Mouse (Mus musculus) heart, embryonic 10.5 days (tissue): ENCODE results near the gene Fgfr2. TPM values are rescaled to one million over a fixed set of nuclear protein-coding genes. Genes with fewer than 3 reads are reported as not detected.

Source experiments
- DNase-seq: peaks from one replicate; pipeline ENCODE4 v3.0.0-alpha.2; 2017; ENCODE audit warnings: low spot score
- H3K27ac ChIP-seq: fragments of 300-500 bp; sonication (generic); 2 replicates; pipeline ENCODE4 v1.5.1; 2016; ENCODE audit warnings: mild to moderate bottlenecking
- H3K27me3 ChIP-seq: fragments of 300-500 bp; sonication (generic); 2 replicates; pipeline ENCODE4 v1.6.1; 2016; ENCODE audit warnings: mild to moderate bottlenecking; ENCODE audit not compliant: poor library complexity, insufficient read depth, severe bottlenecking
- H3K36me3 ChIP-seq: fragments of 300-500 bp; sonication (generic); 2 replicates; pipeline ENCODE4 v1.6.1; 2016; ENCODE audit warnings: mild to moderate bottlenecking, moderate library complexity
- H3K4me1 ChIP-seq: fragments of 300-500 bp; sonication (generic); 2 replicates; pipeline ENCODE4 v1.6.1; 2016; ENCODE audit warnings: mild to moderate bottlenecking
- H3K4me3 ChIP-seq: fragments of 300-500 bp; sonication (generic); 2 replicates; pipeline ENCODE4 v1.5.1; 2016; ENCODE audit warnings: mild to moderate bottlenecking, moderate library complexity
- H3K9me3 ChIP-seq: fragments of 300-500 bp; sonication (generic); 2 replicates; pipeline ENCODE4 v1.6.1; 2016; ENCODE audit warnings: mild to moderate bottlenecking, moderate library complexity
- WGBS: fragments of 180-500 bp; shearing (Covaris S2); methylation state at CpG from one replicate; pipeline ENCODE4 v1.1.7; 2016; 5-methylcytosine and 5-hydroxymethylcytosine counted together
- polyA plus RNA-seq: library from polyadenylated mRNA; unstranded; fragments of >200 nt; fragmentation: Nextera tagmentation; extraction: Ambion mirVana; gene quantifications from 2 replicates; pipeline ENCODE4 v1.2.1, GENCODE M21; 2016

Gene Fgfr2
- polyA plus RNA-seq, 1 experiment from 2014 or later = 46.6 TPM

DNA sequence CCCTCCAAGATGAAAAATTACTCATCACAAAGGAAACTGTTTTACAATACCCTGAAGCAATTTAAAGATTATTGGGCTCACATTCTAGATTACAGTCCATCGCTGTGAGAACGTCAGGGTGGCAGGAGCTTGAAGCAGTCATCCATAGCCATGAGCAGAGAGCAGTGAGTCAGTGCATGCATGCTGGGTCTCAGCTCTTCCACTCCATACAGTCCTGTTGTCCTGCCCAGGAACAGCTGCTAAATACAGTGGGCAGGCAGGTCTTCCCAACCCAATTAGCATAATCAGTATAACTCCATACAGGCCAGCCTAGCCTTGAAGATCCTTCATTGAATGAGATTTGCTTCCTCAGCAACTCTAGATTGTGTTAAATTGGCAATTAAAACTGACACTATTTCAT lies 147.1 kb downstream of the Fgfr2 start:
- H3K27me3 ChIP-seq = no peaks in the 10 kb centered on the region
- H3K9me3 ChIP-seq = no peaks in the 10 kb centered on the region
- H3K27ac ChIP-seq = no peak overlapping the region
- 99% methylated on average over 2 of the region's 2 CpGs for WGBS
- H3K4me1 ChIP-seq = no peaks in the 10 kb centered on the region
- no peak for DNase-seq
- peaks cover 43% of the 10 kb centered on the region for H3K36me3 ChIP-seq
- no peak overlapping the region for H3K4me3 ChIP-seq

DNA sequence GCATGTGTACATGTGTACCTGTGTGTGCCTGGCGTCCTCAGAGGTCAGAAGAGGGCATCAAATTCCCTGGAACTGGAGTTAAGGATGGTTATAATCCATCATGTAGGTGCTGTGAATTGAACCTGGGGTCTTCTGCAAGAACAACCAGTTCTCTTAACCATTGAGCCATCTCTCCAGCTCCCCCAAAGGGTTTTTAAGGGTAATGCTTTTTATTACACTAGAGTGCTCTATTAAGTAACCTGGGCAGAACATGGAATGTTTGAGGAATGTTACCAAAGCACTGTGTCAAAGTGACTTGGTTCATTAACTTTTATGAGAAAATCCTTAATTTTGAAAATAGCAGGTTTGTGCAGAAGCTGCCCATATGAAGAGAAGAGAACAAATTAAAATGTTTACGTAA lies 151.1 kb downstream of the Fgfr2 start:
- H3K9me3 ChIP-seq = no peaks in the 10 kb centered on the region
- no peak overlapping the region for H3K27ac ChIP-seq
- H3K36me3 ChIP-seq = peaks cover 34% of the 10 kb centered on the region
- WGBS = 92% methylated on average over 2 of the region's 2 CpGs
- H3K4me3 ChIP-seq = no peak overlapping the region
- no peaks in the 10 kb centered on the region for H3K27me3 ChIP-seq
- no peaks in the 10 kb centered on the region for H3K4me1 ChIP-seq
- DNase-seq = no peak

DNA sequence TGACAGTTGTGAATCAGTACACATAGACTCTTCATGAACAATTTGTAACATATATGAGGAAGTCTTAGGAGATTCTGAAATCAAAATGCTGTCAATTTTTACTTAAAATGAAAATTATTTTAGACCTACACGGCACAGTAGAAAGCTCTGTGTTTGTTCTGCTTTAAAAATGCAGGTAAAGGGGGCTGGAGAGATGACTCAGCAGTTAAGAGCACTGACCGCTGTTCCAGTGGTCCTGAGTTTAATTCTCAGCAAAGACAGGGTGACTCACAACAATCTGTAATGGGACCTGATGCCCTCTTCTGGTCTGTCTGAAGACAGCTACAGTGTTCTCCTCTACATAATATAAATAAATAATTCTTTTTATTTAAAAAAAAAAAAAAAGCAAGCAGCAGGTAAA lies 157.4 kb downstream of the Fgfr2 start:
- Histone ChIP-seq H3K4me3 (no peak overlapping the region), H3K27ac (no peak overlapping the region), H3K4me1 (no peaks in the 10 kb centered on the region), H3K9me3 (no peaks in the 10 kb centered on the region), H3K27me3 (no peaks in the 10 kb centered on the region), H3K36me3 (peaks cover 16% of the 10 kb centered on the region; the same call in 1 of the 2 replicates)
- DNase-seq = no peak
- 91% methylated on average over 2 of the region's 2 CpGs for WGBS

DNA sequence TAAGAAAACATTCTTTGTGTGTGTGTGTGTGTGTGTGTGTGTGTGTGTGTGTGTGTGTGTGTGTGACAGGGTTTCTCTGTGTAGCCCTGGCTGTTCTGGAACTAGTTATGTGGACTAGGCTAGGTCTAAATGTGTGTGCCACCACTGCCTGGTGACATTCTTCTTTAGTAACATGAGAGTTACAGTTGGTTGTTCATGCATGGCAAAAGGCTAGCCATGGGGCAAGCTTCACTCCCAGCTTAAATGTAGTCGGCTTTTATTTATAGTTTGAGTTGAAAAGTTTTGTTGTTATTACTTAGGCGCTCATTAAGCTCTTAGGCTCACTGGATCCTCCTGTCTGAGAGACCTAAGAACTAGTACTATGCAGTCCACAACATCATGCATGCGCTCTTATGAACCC lies 158.8 kb downstream of the Fgfr2 start:
- no peak for DNase-seq
- no peaks in the 10 kb centered on the region for H3K4me1 ChIP-seq
- H3K27ac ChIP-seq = no peak overlapping the region
- WGBS = 86% methylated on average over 3 of the region's 3 CpGs
- no peaks in the 10 kb centered on the region for H3K27me3 ChIP-seq
- H3K36me3 ChIP-seq = peaks cover 16% of the 10 kb centered on the region; the same call in 1 of the 2 replicates
- H3K4me3 ChIP-seq = no peak overlapping the region
- H3K9me3 ChIP-seq = no peaks in the 10 kb centered on the region

DNA sequence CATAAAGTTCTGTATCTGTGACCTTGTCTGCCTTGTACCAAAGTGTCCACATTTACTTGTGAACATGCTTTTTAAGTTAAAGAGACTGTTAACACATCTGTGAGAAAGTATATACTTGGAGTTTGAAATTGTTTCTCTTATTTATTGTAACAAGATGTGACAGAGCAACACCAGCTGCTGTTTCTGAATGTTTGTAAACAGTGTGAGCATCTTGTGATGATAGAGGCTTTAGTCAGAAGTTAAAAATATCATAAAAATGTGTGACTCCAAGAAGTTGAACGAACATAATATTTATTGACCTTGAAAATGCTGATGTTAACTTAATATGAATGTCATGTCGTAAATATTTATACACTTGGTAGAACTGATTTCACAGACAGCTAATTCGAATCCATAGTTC lies 172.5 kb downstream of the Fgfr2 start:
- Histone ChIP-seq H3K4me3 (no peak overlapping the region), H3K27ac (no peak overlapping the region), H3K36me3 (no peaks in the 10 kb centered on the region), H3K9me3 (no peaks in the 10 kb centered on the region), H3K27me3 (no peaks in the 10 kb centered on the region), H3K4me1 (no peaks in the 10 kb centered on the region)
- DNase-seq = no peak
- 92% methylated on average over 3 of the region's 3 CpGs for WGBS

DNA sequence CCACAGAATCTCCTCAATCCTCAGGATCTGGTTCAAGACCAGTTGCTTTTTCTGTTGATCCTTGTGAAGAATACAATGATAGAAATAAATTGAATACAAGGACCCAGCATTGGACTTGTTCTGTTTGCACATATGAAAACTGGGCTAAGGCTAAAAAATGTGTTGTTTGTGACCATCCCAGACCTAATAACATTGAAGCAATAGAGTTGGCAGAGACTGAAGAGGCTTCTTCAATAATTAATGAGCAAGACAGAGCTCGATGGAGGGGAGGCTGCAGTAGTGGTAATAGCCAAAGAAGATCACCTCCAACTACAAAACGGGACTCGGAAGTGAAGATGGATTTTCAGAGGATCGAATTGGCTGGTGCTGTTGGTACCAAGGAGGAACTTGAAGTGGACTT lies 173.2 kb downstream of the Fgfr2 start:
- Histone ChIP-seq H3K9me3 (no peaks in the 10 kb centered on the region), H3K27ac (no peak overlapping the region), H3K4me3 (no peak overlapping the region), H3K27me3 (no peaks in the 10 kb centered on the region), H3K4me1 (no peaks in the 10 kb centered on the region), H3K36me3 (no peaks in the 10 kb centered on the region)
- WGBS = 92% methylated on average over 4 of the region's 4 CpGs
- no peak for DNase-seq

GRCm38 (mm10) chr7:132940569-132940968 lies 182.6 kb downstream of the Fgfr2 start:
- DNase-seq = no peak
- WGBS = 78% methylated on average over 2 of the region's 2 CpGs
- Histone ChIP-seq H3K4me1 (no peaks in the 10 kb centered on the region), H3K27ac (no peak overlapping the region), H3K4me3 (no peak overlapping the region), H3K27me3 (no peaks in the 10 kb centered on the region), H3K36me3 (no peaks in the 10 kb centered on the region), H3K9me3 (no peaks in the 10 kb centered on the region)

DNA sequence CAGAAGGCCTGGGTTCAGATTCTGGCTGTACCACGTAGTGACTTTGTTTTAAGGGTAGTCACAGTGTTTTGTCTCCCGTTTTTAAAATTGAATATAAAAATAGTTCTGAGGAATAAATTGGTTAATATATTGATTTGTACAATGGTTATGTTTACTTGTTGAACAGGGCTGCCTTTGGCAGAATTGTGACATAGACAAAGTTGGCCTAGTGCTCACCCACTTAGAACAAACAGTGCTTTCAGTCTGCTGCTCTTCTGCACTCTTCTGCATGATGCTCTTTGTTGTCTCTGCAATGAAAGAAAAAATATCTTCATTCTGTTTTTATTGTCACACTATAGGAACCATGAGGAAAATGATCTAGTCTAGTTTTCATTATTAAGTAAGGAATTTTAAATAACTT lies 184.0 kb downstream of the Fgfr2 start:
- H3K4me3 ChIP-seq = no peak overlapping the region
- H3K9me3 ChIP-seq = no peaks in the 10 kb centered on the region
- H3K27me3 ChIP-seq = no peaks in the 10 kb centered on the region
- no peaks in the 10 kb centered on the region for H3K4me1 ChIP-seq
- H3K36me3 ChIP-seq = no peaks in the 10 kb centered on the region
- WGBS = 78% methylated on average over 2 of the region's 2 CpGs
- no peak overlapping the region for H3K27ac ChIP-seq
- DNase-seq = no peak

DNA sequence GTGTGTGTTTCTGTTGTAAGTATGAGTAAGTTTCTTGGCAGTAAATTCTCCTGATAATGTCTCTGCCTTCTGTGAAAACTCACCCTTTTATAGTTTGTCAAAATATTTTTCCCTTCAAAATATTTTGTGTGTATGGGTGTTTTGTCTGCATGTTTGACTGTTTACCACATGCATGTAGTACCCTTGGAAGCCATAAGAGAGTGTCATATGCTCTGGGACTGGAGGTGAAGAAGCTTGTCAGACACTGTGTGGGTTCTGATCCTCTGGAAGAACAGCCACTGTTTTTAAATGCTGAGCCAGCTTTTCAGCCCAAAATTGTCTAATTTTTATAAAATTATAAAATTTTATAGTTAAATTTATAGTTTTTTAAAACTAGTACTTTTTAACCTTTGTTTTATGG lies 188.4 kb downstream of the Fgfr2 start:
- Histone ChIP-seq H3K4me3 (no peak overlapping the region), H3K27me3 (no peaks in the 10 kb centered on the region), H3K36me3 (no peaks in the 10 kb centered on the region), H3K4me1 (0 out of 2 replicates have a peak, but pooled peaks cover 7% of the 10 kb centered on the region), H3K9me3 (no peaks in the 10 kb centered on the region), H3K27ac (no peak overlapping the region)
- no peak for DNase-seq

GRCm38 (mm10) chr7:132933331-132933730 lies 189.8 kb downstream of the Fgfr2 start:
- Histone ChIP-seq H3K4me1 (0 out of 2 replicates have a peak, but pooled peaks cover 7% of the 10 kb centered on the region), H3K27ac (no peak overlapping the region), H3K9me3 (no peaks in the 10 kb centered on the region), H3K27me3 (no peaks in the 10 kb centered on the region), H3K4me3 (no peak overlapping the region; the same call in 1 of the 2 replicates), H3K36me3 (no peaks in the 10 kb centered on the region)
- DNase-seq = no peak
- WGBS = 87% methylated on average over 1 of the region's 1 CpGs

- peak; percentile 81 for DNase-seq
- peak overlapping the region; percentile 97 for H3K4me3 ChIP-seq
These were observed 191.4 kb downstream of the Fgfr2 start for GRCm38 (mm10) chr7:132931560-132932351.

DNA sequence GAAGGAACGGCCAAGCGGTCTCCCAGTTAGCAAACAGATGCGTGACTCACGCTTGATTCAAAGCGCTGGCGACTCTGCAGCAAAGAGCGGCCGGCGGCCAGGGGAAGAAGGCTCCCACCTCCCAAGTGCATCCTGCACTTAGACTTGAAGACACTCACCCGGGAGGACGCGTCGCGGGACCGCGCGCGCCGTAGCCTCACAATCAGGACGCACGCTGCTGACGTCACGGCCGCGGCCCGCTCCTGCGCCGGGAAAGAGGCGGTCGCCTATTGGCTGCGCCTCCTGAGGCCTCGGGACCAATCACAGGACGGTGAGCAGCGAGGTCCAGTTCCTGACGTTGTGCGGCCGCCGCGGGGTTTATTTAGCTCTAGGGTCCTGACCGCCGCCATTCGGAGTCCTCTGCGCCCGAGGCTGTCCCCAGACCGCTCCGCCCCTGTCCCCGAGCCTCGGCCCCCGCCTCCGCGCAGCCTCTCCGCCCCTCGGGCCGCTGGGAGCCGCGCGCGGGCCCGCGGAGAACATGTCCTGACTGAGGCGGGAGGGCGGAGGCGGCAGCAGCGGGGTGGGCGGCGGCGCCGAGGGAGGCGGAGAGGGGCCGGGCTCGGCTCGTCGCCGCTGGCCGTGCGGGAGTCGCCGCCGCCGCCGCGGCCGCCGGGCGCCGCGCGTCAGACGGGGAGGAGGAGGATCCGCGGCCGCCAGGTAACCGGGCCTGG lies 192.1 kb downstream of the Fgfr2 start, which contains the start of gene Zranb1:
Gene Zranb1 (plus strand): TSS at position 293 of the 710 bp plus-strand sequence.
- no peaks in the 10 kb centered on the region for H3K9me3 ChIP-seq
- H3K36me3 ChIP-seq = no peaks in the 10 kb centered on the region
- no peaks in the 10 kb centered on the region for H3K27me3 ChIP-seq
- peak within 1 kb of the TSS; percentile 98 for H3K27ac ChIP-seq
- peak within 1 kb of the TSS; percentile 97 for H3K4me3 ChIP-seq
- under 1% methylated on average over 88 of the region's 93 CpGs for WGBS
- H3K4me1 ChIP-seq = 0 out of 2 replicates have a peak, but pooled peaks cover 7% of the 10 kb centered on the region
- DNase-seq = peak; percentile 99

More at GRCm38 (mm10) chr7:132931560-132932351, 191.4 kb downstream of the Fgfr2 start:
- Histone ChIP-seq H3K27me3 (no peaks in the 10 kb centered on the region), H3K36me3 (no peaks in the 10 kb centered on the region), H3K27ac (peak overlapping the region; percentile 98), H3K4me1 (0 out of 2 replicates have a peak, but pooled peaks cover 7% of the 10 kb centered on the region), H3K9me3 (no peaks in the 10 kb centered on the region)
- under 1% methylated on average over 43 of the region's 55 CpGs for WGBS

DNA sequence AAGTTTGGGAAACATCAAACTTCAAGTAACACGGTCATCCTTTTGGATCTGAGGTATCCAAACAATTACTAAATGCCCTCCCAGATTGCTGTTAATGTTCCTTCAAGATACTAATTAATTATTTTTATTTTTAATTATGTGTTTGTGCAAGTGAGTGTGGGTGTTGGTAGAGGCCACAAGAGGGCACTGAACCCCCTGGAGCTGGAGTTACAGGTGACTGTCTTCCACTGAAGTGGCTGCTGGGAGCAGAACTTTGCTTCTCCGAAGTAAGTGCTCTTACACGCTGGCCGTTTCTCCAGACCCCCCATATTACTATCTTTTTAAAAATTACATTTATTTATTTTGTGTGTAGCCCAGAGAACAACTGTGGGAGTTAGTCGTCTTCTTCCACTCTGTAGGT lies 193.1 kb downstream of the Fgfr2 start:
- H3K36me3 ChIP-seq = no peaks in the 10 kb centered on the region
- no peaks in the 10 kb centered on the region for H3K27me3 ChIP-seq
- H3K4me3 ChIP-seq = peak overlapping the region; percentile 97
- 83% methylated on average over 5 of the region's 5 CpGs for WGBS
- 0 out of 2 replicates have a peak, but pooled peaks cover 7% of the 10 kb centered on the region for H3K4me1 ChIP-seq
- H3K27ac ChIP-seq = peak overlapping the region; percentile 98
- DNase-seq = no peak
- H3K9me3 ChIP-seq = no peaks in the 10 kb centered on the region
